Mouse (Mus musculus): Measurements from ENCODE around the gene Ankrd44. TPM values are rescaled to one million over a fixed set of nuclear protein-coding genes. Genes with fewer than 3 reads are reported as not detected.

The Ankrd44 gene
- total RNA-seq, 1 experiment from 2014 or later: 20.5 TPM

DNA sequence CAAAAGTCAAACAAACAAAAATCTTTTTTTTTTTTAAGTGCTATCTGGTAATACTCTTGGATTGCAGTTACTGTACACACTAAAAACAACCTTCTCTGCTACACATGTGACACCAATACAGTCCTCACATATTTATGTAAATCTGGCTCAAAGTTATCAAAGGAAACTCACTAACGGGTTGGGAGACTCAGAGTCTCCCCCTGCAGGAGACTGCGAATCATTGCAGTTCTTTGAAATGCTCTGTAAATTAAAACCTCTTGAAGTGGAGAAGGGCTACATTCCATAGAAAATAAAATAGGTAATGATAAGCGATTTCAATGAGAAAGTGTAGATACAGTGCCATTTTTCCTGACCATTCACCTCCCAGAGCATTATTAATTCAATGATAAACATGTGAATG is 219.6 kb downstream of the Ankrd44 start:
- DNase-seq: no peak

DNA sequence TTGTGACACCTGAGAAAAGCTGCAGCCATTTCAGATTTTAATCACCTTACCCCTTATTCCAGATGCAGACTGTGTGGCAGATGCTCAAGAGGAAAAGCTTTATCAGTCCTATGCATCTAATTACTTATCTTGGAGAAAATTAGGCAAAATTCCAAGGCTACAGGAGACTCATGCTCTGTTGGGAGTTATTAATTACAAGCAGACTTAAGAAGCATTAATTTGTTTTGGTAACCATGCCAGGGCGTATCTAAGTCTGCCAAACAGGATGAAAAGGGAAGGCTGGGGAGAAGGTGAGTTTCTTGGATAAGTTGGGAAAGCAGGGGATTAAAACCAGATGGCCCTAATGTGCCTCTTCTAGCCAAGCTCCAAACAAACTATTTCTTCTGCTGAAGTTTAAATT is 222.7 kb downstream of the Ankrd44 start:
- DNase-seq: no peak

DNA sequence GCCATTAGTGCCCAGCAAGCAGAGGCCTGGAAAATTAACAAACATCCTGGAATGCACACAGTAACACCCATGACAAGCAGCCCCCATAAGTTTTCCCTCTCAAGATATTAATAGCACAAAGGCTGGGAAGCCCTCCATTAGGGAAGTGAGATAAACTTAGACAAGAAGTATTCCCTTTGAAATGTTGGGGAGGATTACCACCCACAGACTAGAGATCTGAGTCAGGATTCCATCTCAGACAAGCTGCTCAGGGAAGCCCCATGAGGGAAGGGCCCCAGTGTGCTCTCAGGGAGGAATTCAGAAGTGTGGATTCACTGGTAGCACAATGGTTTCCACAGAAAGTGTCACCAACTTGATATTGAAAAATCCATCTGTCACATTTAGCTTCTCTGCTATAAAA is 223.3 kb downstream of the Ankrd44 start:
- DNase-seq: no peak

DNA sequence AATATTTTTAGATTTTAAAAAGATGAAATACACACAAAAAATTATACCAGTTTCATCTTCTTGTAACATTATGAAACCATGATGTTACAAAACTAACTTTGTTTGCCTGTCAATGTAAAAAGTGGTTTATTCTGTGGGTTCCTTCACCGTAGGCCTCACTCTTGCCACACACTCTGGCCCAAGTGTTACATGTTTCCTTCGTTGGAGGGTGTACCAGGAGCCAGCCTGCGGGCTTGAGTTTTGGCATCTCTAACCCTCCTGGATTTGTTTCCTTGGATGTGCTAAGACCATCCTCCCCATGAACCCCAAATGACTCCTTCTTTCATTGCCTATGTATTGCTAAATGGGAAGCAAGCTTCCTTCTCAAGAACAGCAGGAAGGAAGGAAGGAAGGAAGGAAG is 230.8 kb downstream of the Ankrd44 start:
- DNase-seq: peak; percentile 39

DNA sequence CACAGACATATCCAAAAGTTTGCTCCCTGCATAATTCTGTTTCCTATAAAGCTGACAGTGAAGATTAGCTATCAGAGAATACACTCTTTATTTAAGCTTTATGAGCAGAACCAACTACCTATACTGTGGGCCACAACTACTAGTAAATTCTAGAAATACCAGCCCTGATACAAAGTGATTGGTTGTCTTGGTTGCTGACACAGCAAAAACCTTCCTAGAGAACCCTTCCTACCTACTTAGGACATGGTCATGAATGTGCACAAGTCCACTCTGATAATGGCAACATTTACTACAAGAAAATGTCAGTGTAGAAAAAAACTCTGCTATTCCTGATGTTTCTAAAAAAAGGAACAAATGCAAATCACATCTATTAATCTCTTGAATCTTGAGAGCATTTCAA is 234.4 kb downstream of the Ankrd44 start:
- DNase-seq: no peak

DNA sequence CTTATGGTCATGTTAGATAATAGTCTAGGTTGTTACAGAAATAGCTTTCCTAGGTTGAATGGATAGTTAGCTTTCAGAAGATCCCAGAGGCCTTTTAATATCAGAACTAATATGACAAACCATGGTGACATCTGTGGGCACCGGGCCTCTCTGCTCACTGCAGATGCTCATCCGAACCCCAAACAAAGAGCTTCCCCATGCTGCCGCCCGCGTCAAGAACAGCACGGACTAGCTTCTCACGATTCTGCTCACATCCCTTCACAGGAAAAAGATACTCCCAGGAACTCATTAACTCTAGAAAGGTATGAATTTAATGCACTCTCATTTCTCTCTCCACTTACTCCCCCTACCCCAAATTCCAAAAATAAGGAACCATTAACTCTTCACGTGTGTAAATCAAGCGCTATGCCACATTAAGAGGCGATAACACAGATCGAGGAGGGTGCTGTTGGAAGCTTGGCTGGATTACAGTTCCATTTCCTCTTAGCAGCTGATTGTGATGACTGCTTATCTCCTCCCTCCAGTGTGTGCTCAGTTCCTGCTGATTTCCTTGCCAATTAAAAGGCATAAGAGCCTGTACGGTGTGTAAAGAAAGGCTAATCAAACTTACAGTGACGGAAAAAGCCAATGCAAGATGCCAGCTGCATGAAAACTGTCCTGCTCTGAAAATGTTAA is 235.8 kb downstream of the Ankrd44 start:
- no peak for DNase-seq

DNA sequence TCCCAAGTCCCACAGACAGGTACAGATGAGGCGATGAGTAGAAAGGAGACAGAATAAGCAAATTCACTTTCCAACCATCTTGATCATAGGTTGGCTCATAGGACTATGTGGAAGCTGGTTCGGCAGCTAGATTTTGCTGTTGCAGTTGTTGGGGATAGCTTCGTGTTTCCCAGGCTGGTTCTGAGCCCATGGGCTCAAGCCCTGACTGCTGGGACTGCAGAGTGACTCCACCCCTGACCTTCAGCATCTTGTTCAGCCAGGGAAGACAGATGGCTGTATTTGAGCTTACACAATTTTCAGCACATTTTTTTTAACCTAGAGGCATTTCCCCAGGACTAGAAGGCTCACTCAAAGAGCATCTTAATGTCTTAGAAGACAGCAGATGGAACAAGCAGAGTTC is 237.7 kb downstream of the Ankrd44 start:
- DNase-seq: no peak

DNA sequence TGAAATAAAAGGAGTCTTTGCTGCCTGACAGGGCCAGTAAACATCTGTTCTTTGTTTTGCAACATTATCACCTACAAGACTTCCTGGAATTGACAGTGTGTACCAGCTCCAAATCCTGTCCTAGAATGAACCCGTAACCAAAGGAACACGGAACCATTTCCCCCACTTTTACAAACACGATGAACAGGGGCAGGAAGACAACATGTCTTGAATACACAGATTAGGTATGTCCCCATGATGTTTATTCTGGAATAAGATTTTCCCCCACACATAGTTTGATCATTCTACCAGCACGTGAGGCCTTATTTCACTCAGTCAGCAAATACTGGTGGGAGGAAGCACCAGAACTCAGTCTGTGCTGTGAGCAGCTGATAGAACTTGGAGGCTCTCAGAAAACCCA is 241.9 kb downstream of the Ankrd44 start:
- DNase-seq: no peak

DNA sequence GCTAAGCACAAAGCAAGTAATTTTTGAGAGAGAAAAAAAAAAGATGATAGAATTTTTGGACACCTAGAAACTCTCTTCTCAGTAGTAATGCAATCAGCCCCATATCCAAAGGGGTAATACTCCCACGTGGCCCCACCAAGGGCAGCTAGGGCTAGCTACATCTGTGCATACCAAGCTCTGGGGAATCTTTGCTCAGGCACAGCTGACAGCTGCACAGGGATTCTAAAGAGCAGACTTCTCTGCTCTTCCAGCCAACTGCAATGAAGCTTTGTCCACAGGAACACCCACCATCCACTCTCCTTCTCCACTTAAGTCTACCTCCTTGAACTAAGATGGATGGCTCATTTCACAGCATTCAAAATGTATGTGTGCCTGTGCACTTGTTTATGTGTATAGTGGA is 246.6 kb downstream of the Ankrd44 start:
- DNase-seq: no peak

DNA sequence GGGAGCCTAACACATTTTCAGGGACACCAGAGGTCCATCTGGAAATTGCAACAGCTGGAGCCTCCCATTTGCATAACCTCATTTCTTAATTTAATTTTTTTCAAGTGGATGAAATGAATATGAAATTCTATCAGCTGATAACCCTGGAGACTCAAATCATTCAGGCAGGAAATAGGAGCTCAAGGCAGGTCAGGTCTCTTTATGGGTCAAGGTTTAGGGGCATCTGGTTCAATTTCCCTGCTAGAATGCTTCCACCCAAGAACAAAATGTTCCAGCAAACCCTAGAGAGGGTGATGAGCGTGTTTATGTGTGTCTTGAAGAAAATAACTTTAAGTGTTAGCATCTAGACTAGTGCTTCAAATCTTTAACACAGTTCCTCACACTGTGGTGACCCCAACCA is 248.2 kb downstream of the Ankrd44 start:
- no peak for DNase-seq

DNA sequence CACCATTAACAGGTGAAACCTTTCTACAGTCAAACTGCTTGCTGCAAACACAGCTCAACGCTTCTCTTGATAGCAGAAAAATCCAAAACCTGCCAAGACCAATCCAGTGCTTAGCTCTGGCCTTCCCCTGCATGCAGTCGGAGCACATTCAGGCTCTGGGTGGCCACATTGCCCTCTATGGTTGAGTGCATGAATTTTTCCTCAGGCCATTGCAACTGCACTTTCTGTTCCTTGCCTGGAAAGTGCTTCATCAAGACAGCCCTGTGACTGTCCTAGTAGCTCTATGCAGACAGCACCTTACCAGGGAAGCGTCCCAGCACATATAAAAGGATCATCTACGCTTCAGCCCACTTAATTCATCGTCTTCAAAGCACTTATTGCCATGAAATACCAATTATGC is 250.7 kb downstream of the Ankrd44 start:
- no peak for DNase-seq

DNA sequence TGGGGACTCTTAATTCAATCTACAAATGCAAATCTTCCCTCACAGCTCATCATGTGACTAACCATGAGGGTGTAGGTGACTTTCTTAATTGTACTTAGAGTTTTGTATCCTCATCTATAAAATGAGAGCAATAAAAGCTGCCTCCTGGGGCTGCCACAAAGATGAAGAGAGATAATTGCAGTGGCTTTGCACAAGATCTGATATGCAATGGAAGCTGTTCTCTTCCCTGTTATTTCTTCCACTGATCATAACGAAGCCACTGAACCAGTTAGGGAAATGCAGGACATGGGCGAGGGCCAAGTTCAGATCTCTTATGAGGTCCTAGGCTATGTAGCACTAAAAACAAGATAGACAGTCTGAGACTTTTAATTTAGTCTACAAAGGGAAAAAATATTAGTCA is 258.2 kb downstream of the Ankrd44 start:
- DNase-seq: no peak

DNA sequence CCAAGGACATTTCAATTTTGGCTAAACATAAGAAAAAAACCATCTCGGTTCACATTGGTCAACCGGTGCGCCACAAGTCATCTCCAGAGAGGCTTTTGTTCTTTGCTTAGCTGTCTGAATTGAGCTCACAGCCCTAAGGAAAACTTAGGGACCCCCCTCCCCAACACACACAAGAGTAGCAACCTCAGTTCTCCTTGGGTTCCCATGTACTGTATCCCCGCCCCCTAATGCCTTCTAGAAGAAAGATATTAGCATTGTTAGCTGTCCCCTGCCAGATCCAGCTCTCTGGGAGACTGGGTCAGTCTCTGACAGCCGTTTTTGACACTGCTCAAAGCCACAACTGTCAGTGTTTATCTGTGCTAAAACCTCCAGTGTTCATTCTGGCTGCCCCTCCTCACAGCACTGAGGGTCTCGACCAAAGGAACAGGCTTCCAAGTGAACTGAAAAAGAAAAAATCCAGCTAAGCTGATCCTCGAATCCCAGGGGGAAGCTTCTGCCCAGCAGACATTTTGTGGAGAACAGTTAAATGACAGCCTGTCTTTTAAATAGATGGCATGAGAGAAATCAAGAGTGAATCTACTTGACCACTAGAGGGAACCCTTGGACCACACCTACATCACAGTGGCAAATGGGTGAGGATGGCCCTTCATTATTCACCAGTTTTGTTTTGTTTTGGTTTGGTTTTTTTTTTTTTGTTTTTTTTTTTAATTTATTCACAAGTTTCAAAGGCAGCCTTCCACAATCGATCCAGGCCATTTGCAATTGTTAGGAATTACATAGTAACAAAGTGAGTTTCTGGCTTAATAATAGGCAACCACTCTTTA is 260.4 kb downstream of the Ankrd44 start:
- peak; percentile 60 for DNase-seq

DNA sequence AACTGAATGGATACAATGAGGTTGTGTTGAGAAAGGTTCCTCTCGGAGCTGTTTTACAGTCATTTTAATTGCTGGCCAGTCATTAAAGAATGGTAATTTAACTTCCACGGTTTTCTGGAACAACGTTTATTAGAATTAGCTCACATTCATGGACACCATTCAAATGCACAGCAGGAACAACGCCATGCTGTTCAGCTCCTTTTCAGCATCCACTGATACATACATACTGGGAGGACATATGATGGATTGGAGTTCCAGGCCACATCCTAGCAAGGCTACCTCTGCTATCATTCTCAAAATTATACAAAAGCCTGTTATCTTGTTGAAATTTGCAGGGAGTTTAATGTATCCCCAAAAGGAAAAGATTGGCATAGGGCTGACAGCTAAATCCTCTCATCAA is 261.1 kb downstream of the Ankrd44 start:
- no peak for DNase-seq

DNA sequence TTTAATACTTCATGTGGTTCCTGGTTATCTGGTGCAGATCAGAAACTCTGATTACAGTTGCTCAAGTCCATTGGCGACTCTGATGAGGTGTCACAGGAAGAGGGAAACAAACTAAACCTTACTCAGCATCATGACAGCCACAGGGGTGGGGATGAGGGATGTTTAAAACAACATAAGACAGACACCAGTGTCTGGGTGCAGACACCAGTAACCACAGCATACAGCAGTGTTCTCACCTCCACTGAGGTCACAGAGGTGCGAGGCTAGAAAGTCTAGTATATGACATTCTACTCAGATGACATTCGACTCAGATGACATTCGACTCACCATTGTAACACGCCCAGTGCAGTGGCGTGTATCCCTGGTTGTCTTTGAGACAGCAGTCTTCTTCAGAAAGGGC is 265.5 kb downstream of the Ankrd44 start:
- DNase-seq: no peak

DNA sequence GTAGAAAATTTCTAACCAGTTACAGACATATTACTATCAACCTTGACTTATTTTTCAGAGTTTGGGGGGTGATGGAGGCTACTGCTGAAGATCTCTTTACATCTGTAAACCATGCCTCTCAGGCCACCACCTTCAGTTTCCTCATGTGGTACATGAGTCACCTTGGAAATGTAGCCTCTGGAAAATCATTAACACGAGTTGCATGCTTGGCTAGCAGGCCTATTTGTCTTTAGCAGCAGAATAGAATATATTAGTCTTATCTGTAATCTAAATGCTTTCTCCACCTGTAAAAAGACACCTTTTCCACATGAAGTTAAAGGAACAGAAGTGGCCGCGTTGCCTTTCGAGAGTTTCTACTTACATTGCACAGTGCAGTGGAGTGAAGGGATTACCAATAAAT is 267.6 kb downstream of the Ankrd44 start:
- no peak for DNase-seq

DNA sequence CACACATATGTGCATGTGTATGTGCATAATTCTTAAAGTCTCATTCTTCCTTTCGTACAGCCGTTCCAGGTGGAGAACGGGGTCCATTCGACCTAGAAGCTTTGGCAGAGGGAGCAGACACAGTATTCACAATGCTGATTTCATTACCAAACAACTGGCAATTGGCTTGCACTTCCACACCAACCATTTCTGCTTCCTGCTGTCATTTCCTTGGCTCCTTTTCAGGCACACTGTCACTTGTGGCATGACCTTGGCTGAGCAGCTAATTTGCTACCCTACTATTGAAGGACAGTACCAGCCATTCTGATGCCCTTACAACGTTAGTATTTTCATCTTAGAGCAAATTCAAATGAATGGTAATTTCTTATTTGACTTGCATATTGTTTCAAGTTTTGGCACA is 277.9 kb downstream of the Ankrd44 start:
- peak; percentile 39 for DNase-seq

DNA sequence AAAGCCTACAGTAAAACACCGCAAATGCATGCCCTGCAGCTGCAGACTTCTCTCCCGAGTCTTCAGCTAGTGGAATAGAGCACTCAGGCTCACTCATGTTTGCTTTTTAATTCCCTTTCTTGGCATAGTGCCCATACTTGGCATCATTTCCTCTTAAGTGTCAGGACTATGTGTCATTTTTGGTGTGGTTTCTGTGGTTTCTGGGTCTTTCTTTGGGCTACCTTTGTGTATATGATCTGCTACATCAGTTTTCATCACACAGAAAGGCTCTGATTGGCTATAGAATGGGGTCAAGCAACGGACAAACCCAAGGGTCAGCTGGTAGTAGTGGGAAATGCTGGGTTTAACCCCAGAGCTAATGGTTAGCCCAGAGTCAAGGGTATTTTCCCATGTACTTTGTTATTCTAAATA is 278.8 kb downstream of the Ankrd44 start:
- DNase-seq: peak; percentile 9

DNA sequence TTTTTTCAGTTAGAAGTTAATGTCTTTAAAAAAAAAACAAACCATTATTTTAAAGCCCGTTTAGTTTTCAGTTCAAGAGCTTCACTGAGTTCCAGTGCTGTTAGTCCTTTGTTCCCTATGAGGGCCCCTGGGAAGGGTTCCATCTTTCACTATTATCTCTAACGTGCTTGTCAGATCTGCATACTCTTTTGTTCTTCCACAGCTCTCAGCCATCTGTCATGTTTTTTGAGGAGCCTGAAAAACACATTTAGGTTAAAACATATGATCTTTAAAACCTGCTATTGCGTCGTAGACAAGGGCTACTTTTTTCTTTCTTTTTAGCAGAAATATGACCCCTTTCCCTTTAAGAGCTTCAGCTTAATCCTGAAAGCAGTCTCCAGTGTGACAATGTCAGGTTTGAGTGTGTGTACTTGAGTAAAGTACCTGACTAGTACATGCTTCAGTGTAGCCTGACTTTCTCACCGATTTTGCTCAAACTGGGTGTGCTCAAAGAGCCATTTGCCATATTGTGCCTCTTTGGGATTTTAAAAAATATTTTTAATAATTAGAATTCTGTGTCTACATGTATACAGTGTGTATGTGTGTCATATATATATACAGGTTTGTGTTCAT is 285.9 kb downstream of the Ankrd44 start:
- DNase-seq: no peak

DNA sequence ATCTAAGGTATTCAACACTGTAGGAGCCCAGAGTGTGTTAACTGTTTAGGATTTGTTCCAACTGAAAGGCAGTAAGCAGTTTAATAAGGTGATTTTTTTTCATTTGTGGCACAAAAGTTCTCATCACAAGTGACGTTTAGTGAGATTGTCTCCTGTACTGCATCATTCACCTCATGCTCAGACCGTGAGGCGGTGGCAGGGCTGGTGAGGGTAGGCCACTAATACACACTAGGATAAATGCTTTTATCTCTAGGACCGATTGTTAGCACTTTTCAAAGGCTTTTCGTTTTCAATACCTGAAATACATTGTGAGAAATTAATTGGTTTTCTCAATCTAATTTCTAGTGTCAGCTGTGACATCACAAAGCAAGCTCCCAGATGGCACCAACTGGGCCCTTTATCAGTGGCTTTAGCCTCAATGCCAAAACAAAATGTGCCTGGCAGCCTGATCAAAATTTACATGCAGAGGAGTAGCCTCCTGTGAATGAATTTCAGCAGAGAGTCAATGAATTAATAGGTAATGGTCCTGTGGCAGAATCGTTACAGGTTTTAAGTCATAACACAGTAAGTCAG is 286.6 kb downstream of the Ankrd44 start:
- DNase-seq: no peak

DNA sequence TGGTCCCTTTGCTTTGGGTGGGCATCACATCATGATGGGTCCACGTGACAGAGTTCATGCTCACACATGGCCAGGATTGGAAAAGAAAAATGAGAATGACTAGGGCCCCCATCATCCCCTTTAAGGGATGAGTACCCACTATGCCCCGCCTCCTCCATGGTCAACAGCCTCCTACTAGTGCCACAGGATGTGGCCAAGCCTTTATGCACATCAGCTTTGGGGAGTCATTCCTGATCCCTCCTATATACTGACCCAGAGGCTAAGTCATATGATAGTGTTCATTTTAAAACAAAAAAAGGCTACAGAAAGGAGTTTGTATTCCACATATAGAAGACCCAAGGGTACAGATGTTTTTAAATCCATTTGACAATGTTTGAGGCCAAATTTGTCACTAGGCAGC is 287.1 kb downstream of the Ankrd44 start:
- DNase-seq: no peak

DNA sequence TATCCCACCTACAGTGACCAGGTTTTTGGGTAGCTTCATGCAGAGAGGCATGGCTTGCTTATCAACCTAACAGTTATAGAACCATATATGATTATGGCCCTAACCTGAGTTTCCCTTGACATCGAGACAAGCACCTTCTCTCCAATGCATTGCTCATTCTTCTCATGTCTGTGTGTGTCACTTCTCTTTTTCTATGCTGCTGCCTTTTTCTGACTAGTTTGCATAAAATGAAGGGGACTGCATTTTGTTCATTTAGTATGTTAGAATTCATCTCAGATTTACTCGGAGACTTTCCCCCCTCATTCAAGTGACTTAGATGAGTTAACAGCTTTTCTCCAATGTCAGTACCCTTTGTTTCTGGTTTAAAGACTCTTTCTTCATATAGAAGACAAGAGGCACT is 288.8 kb downstream of the Ankrd44 start:
- no peak for DNase-seq

DNA sequence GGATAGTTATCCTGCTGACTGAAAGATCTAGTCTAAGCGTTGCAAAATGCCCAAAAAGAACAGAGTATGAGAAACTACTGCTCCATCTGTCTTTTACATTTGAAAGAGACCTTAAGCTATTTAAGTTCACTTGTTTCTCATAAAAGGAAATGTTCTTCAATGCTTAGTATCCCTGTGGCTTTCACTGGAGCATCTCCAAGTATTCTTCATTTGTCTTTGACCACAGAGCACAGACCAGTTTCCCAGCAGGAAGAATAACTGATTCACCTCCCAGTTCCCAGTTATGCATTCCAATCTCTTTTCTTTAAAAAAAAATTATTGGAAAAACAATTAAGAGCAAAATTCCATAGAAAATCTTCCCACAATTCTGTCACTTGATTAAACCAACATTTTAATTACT is 297.1 kb downstream of the Ankrd44 start:
- DNase-seq: no peak

Data from adrenal gland, postnatal 14 days (tissue).